Mouse (Mus musculus) midbrain, embryonic 11.5 days (tissue): Measurements from ENCODE around the gene C2cd2. TPM values are rescaled to one million over a fixed set of nuclear protein-coding genes. Genes with fewer than 3 reads are reported as not detected.

ENCODE experiments used
- ATAC-seq: fragments of 200-750 bp; cut with Nextera tagmentation; 2 replicates; pipeline ENCODE4 v1.8.0; 2017; ENCODE audit warnings: moderate TSS enrichment, moderate library complexity; ENCODE audit not compliant: low FRiP score
- DNase-seq: peaks from one replicate; pipeline ENCODE4 v3.0.0; 2015; ENCODE audit warnings: low spot score; ENCODE audit errors: missing footprints
- H3K27ac ChIP-seq: fragments of 300-500 bp; sonication (generic); 2 replicates; pipeline ENCODE4 v1.5.1; 2014; ENCODE audit warnings: low read depth, low read length
- H3K27me3 ChIP-seq: fragments of 300-500 bp; sonication (generic); 2 replicates; pipeline ENCODE4 v1.6.1; 2014; ENCODE audit warnings: mild to moderate bottlenecking, low read length, moderate library complexity, mixed read lengths; ENCODE audit not compliant: control insufficient read depth, insufficient read depth
- H3K36me3 ChIP-seq: fragments of 300-500 bp; sonication (generic); 2 replicates; pipeline ENCODE4 v1.6.1; 2014; ENCODE audit warnings: mild to moderate bottlenecking, low read length, moderate library complexity, mixed read lengths; ENCODE audit not compliant: control insufficient read depth, insufficient read depth
- H3K4me1 ChIP-seq: fragments of 300-500 bp; sonication (generic); 2 replicates; pipeline ENCODE4 v1.6.1; 2014; ENCODE audit warnings: low read length; ENCODE audit not compliant: control insufficient read depth, insufficient read depth
- H3K4me2 ChIP-seq: fragments of 300-500 bp; sonication (generic); 2 replicates; pipeline ENCODE4 v1.6.1; 2014; ENCODE audit warnings: mild to moderate bottlenecking, moderate library complexity
- H3K4me3 ChIP-seq: fragments of 300-500 bp; sonication (generic); 2 replicates; pipeline ENCODE4 v1.5.1; 2014; ENCODE audit warnings: low read depth, low read length
- H3K9ac ChIP-seq: fragments of 300-500 bp; sonication (generic); 2 replicates; pipeline ENCODE4 v1.6.1; 2014; ENCODE audit warnings: low read length
- H3K9me3 ChIP-seq: fragments of 300-500 bp; sonication (generic); 2 replicates; pipeline ENCODE4 v1.6.1; 2016; ENCODE audit warnings: low read length; ENCODE audit not compliant: control insufficient read depth
- WGBS: fragments of 180-500 bp; shearing (Covaris S2); extraction: QIAGEN DNeasy Blood & Tissue Kit; methylation state at CpG from one replicate; pipeline ENCODE4 v1.1.7; 2014; 5-methylcytosine and 5-hydroxymethylcytosine counted together
- polyA plus RNA-seq: library from polyadenylated mRNA; unstranded; fragments of >200 nt; fragmentation: Nextera tagmentation; extraction: Ambion mirVana; gene quantifications from 2 replicates; pipeline ENCODE4 v1.2.1, GENCODE M21; 2014

The C2cd2 gene
- polyA plus RNA-seq, 1 experiment from 2014 or later: 17.7 TPM

- no peak for DNase-seq
- Histone ChIP-seq H3K27ac (no peak overlapping the region), H3K4me1 (no peaks in the 10 kb centered on the region), H3K36me3 (no peaks in the 10 kb centered on the region), H3K4me2 (no peak overlapping the region), H3K9me3 (no peaks in the 10 kb centered on the region), H3K4me3 (no peak overlapping the region), H3K9ac (no peak overlapping the region), H3K27me3 (no peaks in the 10 kb centered on the region)
- ATAC-seq: no peak
- WGBS: 86% methylated on average over 3 of the region's 3 CpGs
Measured at GRCm38 (mm10) chr16:97977722-97978121, 15.3 kb upstream of the C2cd2 start.

- no peaks in the 10 kb centered on the region for H3K4me1 ChIP-seq
- H3K36me3 ChIP-seq: no peaks in the 10 kb centered on the region
- DNase-seq (no peak), ATAC-seq (no peak)
- no peaks in the 10 kb centered on the region for H3K27me3 ChIP-seq
- no peak overlapping the region for H3K4me3 ChIP-seq
- H3K9me3 ChIP-seq: no peaks in the 10 kb centered on the region
- H3K9ac ChIP-seq: no peak overlapping the region
- H3K27ac ChIP-seq: no peak overlapping the region
- H3K4me2 ChIP-seq: no peak overlapping the region
- WGBS: 81% methylated on average over 1 of the region's 1 CpGs
Measured at GRCm38 (mm10) chr16:97977277-97977676, 14.9 kb upstream of the C2cd2 start.

- H3K27ac ChIP-seq: no peak overlapping the region
- H3K27me3 ChIP-seq: no peaks in the 10 kb centered on the region
- H3K4me2 ChIP-seq: no peak overlapping the region
- no peaks in the 10 kb centered on the region for H3K36me3 ChIP-seq
- H3K9ac ChIP-seq: no peak overlapping the region
- WGBS: 81% methylated on average over 3 of the region's 3 CpGs
- no peak overlapping the region for H3K4me3 ChIP-seq
- no peaks in the 10 kb centered on the region for H3K9me3 ChIP-seq
- H3K4me1 ChIP-seq: no peaks in the 10 kb centered on the region
- DNase-seq (no peak), ATAC-seq (no peak)
Measured at GRCm38 (mm10) chr16:97963956-97964540, 1.6 kb upstream of the C2cd2 start.

- 11% methylated on average over 30 of the region's 36 CpGs for WGBS
- H3K4me2 ChIP-seq: peak overlapping the region; percentile 88
Measured at GRCm38 (mm10) chr16:97961381-97962150, 832 bp downstream of the C2cd2 start.

GRCm38 (mm10) chr16:97960348-97960747, 2.0 kb downstream of the C2cd2 start:
- WGBS: 95% methylated on average over 3 of the region's 3 CpGs
- Histone ChIP-seq H3K27me3 (no peaks in the 10 kb centered on the region), H3K4me2 (no peak overlapping the region), H3K9me3 (no peaks in the 10 kb centered on the region), H3K36me3 (no peaks in the 10 kb centered on the region), H3K4me3 (no peak overlapping the region), H3K9ac (no peak overlapping the region), H3K4me1 (no peaks in the 10 kb centered on the region), H3K27ac (no peak overlapping the region)
- ATAC-seq (no peak), DNase-seq (no peak)

More at GRCm38 (mm10) chr16:97961381-97962150, 832 bp downstream of the C2cd2 start:
- peak; percentile 45; the same call in 1 of the 2 replicates for ATAC-seq
- no peaks in the 10 kb centered on the region for H3K4me1 ChIP-seq
- no peak for DNase-seq
- H3K9me3 ChIP-seq: no peaks in the 10 kb centered on the region
- no peaks in the 10 kb centered on the region for H3K36me3 ChIP-seq
- H3K27me3 ChIP-seq: no peaks in the 10 kb centered on the region
- peak overlapping the region; percentile 79 for H3K27ac ChIP-seq
- peak overlapping the region; percentile 78 for H3K4me3 ChIP-seq
- H3K9ac ChIP-seq: peak overlapping the region; percentile 83

GRCm38 (mm10) chr16:97958401-97958973, 3.9 kb downstream of the C2cd2 start:
- Histone ChIP-seq H3K27me3 (no peaks in the 10 kb centered on the region), H3K4me1 (no peaks in the 10 kb centered on the region), H3K36me3 (no peaks in the 10 kb centered on the region), H3K4me2 (no peak overlapping the region), H3K4me3 (no peak overlapping the region), H3K27ac (no peak overlapping the region), H3K9ac (no peak overlapping the region), H3K9me3 (no peaks in the 10 kb centered on the region)
- DNase-seq (no peak), ATAC-seq (no peak)

GRCm38 (mm10) chr16:97957626-97958025, 4.8 kb downstream of the C2cd2 start:
- ATAC-seq (no peak), DNase-seq (no peak)
- Histone ChIP-seq H3K36me3 (peaks cover under 1% of the 10 kb centered on the region; the same call in 1 of the 2 replicates), H3K4me2 (no peak overlapping the region), H3K9ac (no peak overlapping the region), H3K9me3 (no peaks in the 10 kb centered on the region), H3K27me3 (no peaks in the 10 kb centered on the region), H3K4me3 (no peak overlapping the region), H3K4me1 (no peaks in the 10 kb centered on the region), H3K27ac (no peak overlapping the region)

- DNase-seq: no peak
- Histone ChIP-seq H3K27me3 (no peaks in the 10 kb centered on the region), H3K9ac (no peak overlapping the region), H3K4me3 (no peak overlapping the region), H3K9me3 (no peaks in the 10 kb centered on the region), H3K4me2 (no peak overlapping the region), H3K4me1 (no peaks in the 10 kb centered on the region), H3K36me3 (peaks cover 9% of the 10 kb centered on the region), H3K27ac (no peak overlapping the region)
- ATAC-seq: no peak
- WGBS: 95% methylated on average over 2 of the region's 2 CpGs
Measured at GRCm38 (mm10) chr16:97956011-97956410, 6.4 kb downstream of the C2cd2 start.

GRCm38 (mm10) chr16:97953300-97953699, 9.1 kb downstream of the C2cd2 start:
- DNase-seq: no peak
- no peak overlapping the region for H3K4me2 ChIP-seq
- no peak overlapping the region for H3K4me3 ChIP-seq
- peaks cover 12% of the 10 kb centered on the region for H3K36me3 ChIP-seq
- H3K4me1 ChIP-seq: no peaks in the 10 kb centered on the region
- H3K9me3 ChIP-seq: no peaks in the 10 kb centered on the region
- no peak overlapping the region for H3K9ac ChIP-seq
- ATAC-seq: no peak
- no peaks in the 10 kb centered on the region for H3K27me3 ChIP-seq
- H3K27ac ChIP-seq: no peak overlapping the region
- WGBS: 88% methylated on average over 2 of the region's 2 CpGs
